Mouse (Mus musculus) liver, adult 2 months (tissue): ENCODE measurements around the gene Ppp1r1b.

Experiments used
- CTCF ChIP-seq: fragments of 200-500 bp; IDR thresholded peaks from 2 replicates; pipeline ENCODE4 v1.5.1; 2011; ENCODE audit warnings: low read depth, low read length, control low read depth
- POLR2A ChIP-seq: fragments of 200-500 bp; IDR thresholded peaks from 2 replicates; pipeline ENCODE4 v1.6.1; 2011; ENCODE audit warnings: low read length, control low read depth; ENCODE audit not compliant: insufficient read depth; ENCODE audit errors: extremely low read depth

DNA sequence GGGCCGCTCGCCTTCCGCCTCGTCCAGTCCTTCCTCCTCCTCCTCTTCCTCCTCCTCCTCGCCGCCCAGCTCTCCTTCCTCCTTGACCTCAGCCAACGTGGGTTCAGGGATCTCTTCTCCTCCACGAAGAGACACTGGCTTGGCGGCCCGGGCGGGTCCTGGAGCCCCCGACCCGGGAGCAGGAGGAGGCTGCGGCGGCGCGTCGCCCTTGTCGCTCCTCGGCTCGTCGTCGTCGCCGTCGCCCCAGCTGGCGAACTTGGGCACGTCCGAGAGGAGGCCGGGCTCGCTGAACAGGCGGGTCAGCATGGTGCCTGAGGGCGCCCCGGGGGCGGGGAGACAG, 20.2 kb upstream of the Ppp1r1b start:
- TF ChIP-seq CTCF (no peak), POLR2A (no peak)
